Mouse (Mus musculus) kidney, adult 9 months (tissue): ENCODE results near the gene Cptp.

ENCODE experiments used
- DNase-seq: peaks from one replicate; pipeline ENCODE4 v3.0.0; 2022

The Cptp gene

GRCm38 (mm10) chr4:155886330-155886729 lies 17.1 kb upstream of the Cptp start:
- no peak for DNase-seq

DNA sequence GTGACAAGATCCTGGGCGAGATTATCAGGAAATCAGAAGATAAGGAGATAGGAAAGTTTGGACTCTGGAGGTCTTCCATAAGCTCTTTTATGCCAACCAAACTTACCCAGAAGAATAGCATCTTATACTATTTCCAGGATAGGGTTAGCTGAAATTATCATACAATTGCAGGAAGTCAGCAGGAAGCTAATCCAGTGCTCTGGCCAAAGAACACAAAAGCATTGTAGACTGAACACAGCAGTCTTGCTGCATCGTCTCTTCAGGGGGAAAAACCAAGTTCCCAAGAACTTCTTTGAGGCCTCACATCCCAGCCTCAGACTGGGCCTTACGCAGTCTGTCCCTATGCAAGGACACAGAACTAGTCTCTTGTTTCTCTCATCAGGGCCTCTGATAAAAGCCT lies 14.3 kb upstream of the Cptp start:
- no peak for DNase-seq

GRCm38 (mm10) chr4:155871404-155871803 lies 2.2 kb upstream of the Cptp start:
- no peak for DNase-seq

GRCm38 (mm10) chr4:155868614-155869298 lies 484 bp downstream of the Cptp start:
- DNase-seq: peak; percentile 61

- no peak for DNase-seq
Observed at GRCm38 (mm10) chr4:155863001-155863400, 6.2 kb downstream of the Cptp start, which contains the start of gene Tas1r3. TSS of gene Tas1r3 (minus strand) at chr4:155863362.

- DNase-seq: no peak
Observed at GRCm38 (mm10) chr4:155861787-155862186, 7.5 kb downstream of the Cptp start.

DNA sequence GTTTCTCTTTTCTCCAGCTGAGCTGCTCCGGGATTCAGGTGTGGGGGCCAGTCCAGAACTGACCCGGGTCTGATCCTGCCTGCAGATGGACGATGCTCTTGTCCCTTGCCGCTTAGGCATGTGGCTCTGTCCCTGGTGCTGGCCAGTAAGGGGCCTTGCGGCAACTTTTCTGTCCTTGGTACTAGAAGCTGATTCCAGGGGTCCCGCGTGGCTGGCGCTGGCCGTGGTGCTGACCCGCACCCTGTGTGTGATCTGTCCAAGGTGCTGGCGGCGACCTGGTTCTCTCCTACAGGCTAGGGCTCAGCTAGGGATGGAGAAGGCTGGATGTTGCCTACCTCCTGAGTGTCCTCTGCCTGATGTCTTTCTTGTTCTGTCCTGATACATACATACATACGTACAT lies 9.9 kb downstream of the Cptp start:
- DNase-seq: no peak

DNA sequence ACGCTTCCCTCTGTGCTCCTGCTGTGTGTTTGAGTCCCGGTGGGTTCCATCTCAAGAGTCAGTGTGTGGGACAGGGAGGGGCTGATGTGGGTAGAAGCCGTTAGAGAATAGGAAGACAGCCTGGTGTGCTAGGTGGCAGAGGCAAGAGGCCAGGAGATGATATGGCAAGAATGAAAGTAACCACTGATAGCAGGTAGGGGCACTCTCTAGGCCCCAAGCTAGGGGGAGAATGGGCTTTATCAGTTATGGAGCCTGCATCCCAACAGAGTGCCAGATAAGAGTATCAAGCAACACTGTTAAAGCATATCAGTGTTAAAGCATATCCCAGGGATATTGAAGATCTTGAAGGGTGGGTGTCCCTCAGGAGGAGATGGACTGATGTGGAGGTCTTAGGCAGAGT lies 12.4 kb downstream of the Cptp start:
- DNase-seq: no peak

DNA sequence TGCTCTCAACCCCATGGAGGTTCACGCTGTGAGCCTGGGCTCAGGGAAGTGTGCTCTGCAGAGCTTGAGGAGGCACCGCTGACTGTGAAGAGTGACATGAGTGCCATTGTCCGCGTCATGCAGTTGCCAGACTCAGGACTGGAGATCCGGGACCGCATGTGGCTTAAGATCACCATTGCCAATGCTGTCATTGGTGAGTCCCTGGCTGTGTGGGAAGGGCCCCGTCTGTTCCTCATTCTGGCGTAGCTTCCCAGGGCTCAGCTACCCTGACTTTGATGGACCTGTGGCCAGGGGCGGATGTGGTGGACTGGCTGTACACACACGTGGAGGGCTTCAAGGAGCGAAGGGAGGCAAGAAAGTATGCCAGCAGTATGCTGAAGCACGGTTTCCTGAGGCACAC lies 13.2 kb downstream of the Cptp start:
- DNase-seq: no peak

- no peak for DNase-seq
Observed at GRCm38 (mm10) chr4:155854991-155855390, 14.2 kb downstream of the Cptp start.

- DNase-seq: no peak
Observed at GRCm38 (mm10) chr4:155853421-155853820, 15.8 kb downstream of the Cptp start.

DNA sequence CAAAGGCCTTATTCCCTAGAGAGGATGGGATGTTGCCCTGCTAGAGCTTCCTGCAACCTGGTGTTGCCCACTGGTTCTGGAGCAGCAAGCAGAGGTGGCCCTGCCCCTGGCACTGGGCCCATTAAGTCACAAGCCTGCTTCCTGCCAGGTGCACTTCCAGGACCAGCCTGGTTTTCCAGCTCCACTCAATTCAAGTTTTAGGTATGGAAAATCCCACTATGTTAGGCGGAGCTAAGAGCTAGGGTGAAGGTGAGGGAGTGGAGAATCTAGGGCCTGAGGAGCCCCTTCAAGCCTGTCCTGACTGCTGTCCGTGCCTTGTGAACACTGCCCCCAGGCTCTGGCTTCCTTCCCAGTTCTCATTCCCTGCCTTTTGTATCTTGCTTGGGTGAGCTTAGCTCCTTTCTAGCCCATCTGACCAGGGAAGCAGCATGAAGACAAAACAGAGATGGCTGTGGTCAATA lies 17.3 kb downstream of the Cptp start:
- peak; percentile 79 for DNase-seq

- no peak for DNase-seq
Observed at GRCm38 (mm10) chr4:155851368-155851767, 17.9 kb downstream of the Cptp start.

DNA sequence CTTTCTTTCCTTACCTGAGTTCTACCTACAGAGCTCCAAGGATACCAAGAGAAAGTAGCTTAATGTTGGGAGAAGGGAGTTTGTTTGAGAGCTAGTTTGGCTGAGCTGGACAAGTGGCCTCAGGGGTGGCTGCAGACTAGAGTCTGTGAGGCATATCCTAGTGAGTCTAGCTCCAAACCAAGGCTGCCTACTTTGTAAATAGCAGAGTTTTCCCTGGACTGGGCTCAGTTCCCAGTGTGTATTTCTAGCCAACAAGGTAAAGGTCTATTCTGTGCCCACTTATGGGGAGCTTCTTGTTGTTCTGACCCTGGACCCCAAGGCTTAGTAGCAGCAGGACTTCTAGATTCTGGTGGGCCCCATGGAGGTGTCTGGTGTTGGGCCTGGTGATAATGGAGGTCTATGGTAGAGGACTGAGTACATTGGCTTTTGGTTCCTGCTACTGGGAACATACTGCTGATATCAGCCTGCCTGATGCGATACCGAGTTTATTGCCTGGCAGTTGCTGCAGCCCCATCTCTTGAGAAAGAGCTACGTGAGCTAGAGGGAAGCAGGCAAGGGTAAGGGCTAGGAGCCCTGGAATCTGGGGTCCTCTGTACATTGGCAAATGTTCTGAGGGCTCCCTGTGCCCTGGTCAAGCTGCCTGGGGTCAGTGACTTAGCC lies 19.3 kb downstream of the Cptp start:
- peak; percentile 76 for DNase-seq

DNA sequence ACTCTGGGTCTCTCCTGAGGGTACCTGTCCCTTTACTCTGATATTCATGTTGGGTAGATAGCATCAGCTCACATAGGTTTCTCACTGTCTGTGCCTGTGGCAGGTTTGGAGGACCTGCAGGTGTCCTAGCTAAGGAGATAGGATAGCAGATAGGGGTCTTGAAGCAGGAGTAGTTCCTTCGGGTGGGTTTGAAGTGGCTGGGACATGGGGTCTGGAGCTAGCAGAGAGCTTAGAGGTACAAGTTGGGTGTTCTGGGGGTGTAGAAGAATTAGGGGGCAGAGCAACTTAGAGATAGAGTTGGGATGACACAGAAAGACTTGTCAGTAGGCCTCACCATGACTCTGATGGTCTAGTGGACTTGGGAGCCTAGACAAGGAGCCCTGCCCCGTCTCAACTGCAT lies 19.8 kb downstream of the Cptp start:
- no peak for DNase-seq

DNA sequence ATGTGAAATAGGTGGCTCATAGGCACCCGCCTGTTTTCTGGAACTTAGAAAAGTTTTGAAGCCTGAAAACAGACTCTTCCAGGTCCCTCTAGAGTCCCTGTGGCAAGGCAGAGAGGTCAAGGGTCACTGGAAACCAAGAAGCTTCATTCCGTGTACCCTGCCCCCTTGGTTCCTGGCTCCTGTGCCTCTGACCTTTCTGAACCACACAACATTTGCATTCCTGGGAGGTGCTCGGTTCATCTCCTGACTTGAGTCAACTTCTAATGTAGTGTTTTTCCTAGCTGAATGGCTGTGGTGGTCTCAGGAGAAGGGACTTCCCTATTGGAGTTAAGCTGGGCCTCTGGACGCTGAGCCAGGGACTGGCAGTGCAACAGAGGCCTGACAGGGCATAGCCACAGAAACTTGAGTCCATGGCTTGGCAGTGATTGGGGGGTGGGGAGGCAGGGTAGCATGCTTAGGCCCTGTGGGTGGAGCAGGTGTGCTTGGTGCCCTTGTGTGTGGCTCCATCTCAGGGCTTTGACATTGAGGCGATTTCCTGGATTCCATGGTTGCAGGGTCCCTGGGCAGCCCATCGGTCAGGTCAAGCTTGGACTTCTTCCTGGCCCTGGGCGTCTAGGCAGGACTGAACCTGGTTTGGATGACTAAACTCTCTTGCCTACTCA lies 20.7 kb downstream of the Cptp start:
- peak; percentile 87 for DNase-seq

DNA sequence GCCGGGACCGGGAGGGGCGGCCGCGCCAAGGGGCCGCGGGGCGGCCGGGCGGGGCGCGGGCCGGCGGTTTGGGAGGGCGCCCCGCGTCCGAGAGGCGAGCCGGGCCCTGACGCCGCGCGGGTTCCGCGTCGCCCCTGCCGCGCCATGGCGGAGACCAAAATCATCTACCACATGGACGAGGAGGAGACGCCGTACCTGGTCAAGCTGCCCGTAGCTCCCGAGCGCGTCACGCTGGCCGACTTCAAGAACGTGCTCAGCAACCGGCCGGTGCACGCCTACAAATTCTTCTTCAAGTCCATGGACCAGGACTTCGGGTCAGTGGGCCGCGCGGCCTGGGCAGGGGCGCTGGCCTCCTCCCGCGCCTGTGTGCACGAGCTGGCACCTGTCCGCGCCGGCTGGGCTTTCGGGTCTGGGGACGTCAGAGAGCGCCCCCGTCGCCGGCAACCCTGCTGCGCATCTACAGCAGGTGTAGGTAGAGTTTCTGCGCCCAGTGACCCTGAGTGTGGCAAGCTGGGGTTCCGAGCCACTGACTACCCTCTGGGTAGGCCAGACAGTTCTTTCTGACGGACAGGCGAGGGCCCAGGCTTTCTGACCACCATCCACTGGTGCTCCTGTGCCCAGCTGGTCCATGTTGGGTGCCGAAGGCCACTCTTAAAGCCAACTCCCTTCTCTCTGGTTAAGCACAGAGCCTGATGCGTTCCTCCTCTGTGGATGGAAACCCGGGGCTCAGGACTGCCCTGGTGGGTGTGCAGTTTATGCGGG lies 21.5 kb downstream of the Cptp start:
- DNase-seq: peak; percentile 72

DNA sequence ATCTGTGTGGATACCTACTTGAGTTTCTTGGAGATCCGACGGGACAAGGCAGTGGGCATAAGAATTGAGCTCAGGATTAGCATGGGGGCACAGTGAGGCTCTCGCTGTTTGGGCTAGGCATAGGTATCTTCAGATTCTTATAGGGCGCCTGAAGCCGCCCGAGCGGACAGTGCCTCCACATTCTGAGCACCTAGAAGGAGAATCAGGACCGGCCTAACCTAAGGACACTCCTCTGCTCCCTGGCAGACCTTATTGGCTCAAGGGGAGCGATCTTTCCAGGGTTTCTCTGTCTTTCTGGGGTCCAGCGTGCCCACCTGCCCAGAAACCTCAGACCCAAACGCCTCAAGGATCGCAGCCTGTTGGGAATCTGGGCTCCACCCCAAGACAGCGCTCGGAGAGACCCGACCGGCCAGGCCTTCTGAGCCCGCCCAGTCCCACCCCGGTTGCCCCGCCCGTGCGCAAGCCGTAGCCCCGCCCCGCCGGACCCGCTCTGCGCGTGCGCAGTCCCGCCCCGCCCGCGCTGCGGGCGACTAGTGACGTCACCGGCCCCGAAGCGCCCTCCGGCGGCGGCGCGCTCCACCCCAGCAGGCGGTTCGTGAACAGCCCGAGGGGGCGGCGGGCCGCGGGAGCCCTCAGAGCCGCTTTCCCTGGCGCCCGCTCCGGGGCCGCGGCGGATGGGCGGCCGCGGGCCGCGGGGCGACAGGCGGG lies 22.2 kb downstream of the Cptp start, which contains the start of gene Dvl1:
Gene Dvl1 (plus strand): TSS at position 532 of the 708 bp plus-strand sequence.
- peak; percentile 90 for DNase-seq

GRCm38 (mm10) chr4:155843231-155843630 lies 26.0 kb downstream of the Cptp start:
- DNase-seq: peak; percentile 83

- no peak for DNase-seq
Observed at GRCm38 (mm10) chr4:155841651-155842270, 27.5 kb downstream of the Cptp start.

GRCm38 (mm10) chr4:155841003-155841454 lies 28.2 kb downstream of the Cptp start:
- peak; percentile 75 for DNase-seq
